Mouse (Mus musculus): ENCODE measurements around the gene Gstp3.

GRCm38 (mm10) chr19:4056727-4057126, 2.6 kb downstream of the Gstp3 start:
- TF ChIP-seq POLR2A (IDR thresholded peaks at IDR 0.05; ENCODE audit: control insufficient read depth, extremely low read depth, insufficient read depth, low read length, poor library complexity), result no peak
- TF ChIP-seq CTCF (IDR thresholded peaks at IDR 0.05; ENCODE audit: borderline replicate concordance, control insufficient read depth, extremely low read depth, insufficient read depth, low read length, poor library complexity), result no peak

All from thymus, adult 2 months (tissue).